Mouse (Mus musculus) megakaryocyte, embryonic 14.5 days (primary cell): ENCODE data around the gene Gsk3a. TPM values are rescaled to one million over a fixed set of nuclear protein-coding genes. Genes with fewer than 3 reads are reported as not detected.
A peak's percentile ranks its signal among the peaks of the same experiment; 100 is the strongest.

Experiments
- H3K27me3 ChIP-seq: replicated peaks from 2 replicates; pipeline ENCODE3; 2012; ENCODE audit warnings: inconsistent platforms
- H3K36me3 ChIP-seq: replicated peaks from 2 replicates; pipeline ENCODE3; 2012; ENCODE audit warnings: low read length, inconsistent platforms, mixed read lengths
- H3K4me1 ChIP-seq: 2 replicates; pipeline ENCODE4 v1.6.1; 2012; ENCODE audit warnings: inconsistent platforms
- H3K4me3 ChIP-seq: replicated peaks from 2 replicates; pipeline ENCODE3; 2012; ENCODE audit warnings: moderate library complexity, mild to moderate bottlenecking, inconsistent platforms
- H3K9me3 ChIP-seq: 2 replicates; pipeline ENCODE4 v1.6.1; 2012; ENCODE audit warnings: inconsistent platforms
- FLI1 ChIP-seq: IDR thresholded peaks from 2 replicates; pipeline ENCODE4 v1.6.1; 2012; ENCODE audit warnings: low read length, inconsistent platforms, mixed read lengths
- GATA1 ChIP-seq: IDR thresholded peaks from 3 replicates; pipeline ENCODE4 v1.6.1; 2012; ENCODE audit warnings: mixed read lengths, low read length, inconsistent platforms, borderline replicate concordance
- polyA plus RNA-seq: library from polyadenylated mRNA; stranded (reverse); fragments of >175 nt; gene quantifications from 2 replicates; pipeline ENCODE4 v1.2.3, GENCODE M21; 2012; ENCODE audit warnings: low replicate concordance; ENCODE audit not compliant: insufficient read depth

Gene Gsk3a
- polyA plus RNA-seq, 1 experiment, result 120 TPM

DNA sequence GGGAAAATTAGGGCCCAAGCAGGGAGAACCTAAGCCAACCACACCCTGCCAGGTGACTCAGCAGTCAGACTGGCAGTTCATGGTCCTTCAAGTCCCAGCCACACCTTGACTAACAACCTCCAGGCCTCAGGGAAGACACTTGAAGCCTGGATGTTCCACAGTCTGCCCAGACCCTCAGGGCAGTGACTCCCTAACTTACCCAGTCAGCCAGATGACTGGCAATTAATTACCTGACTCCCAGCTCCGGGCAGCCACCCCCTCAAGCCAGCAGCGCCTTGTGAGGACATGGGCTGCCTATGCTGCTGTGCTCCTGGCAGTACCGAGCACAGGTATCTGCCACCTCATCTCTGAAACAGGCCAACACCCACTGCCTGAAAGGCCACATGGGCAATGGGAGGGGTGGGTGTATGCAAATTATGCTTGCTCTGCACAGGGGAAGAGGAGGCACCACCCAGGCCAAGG lies 28.5 kb downstream of the Gsk3a start:
- Histone ChIP-seq H3K4me3 (no peak overlapping the region), H3K4me1 (peaks cover 54% of the 10 kb centered on the region), H3K9me3 (no peaks in the 10 kb centered on the region), H3K36me3 (peaks cover 91% of the 10 kb centered on the region), H3K27me3 (peaks cover 1% of the 10 kb centered on the region)
- TF ChIP-seq GATA1 (no peak), FLI1 (no peak)

DNA sequence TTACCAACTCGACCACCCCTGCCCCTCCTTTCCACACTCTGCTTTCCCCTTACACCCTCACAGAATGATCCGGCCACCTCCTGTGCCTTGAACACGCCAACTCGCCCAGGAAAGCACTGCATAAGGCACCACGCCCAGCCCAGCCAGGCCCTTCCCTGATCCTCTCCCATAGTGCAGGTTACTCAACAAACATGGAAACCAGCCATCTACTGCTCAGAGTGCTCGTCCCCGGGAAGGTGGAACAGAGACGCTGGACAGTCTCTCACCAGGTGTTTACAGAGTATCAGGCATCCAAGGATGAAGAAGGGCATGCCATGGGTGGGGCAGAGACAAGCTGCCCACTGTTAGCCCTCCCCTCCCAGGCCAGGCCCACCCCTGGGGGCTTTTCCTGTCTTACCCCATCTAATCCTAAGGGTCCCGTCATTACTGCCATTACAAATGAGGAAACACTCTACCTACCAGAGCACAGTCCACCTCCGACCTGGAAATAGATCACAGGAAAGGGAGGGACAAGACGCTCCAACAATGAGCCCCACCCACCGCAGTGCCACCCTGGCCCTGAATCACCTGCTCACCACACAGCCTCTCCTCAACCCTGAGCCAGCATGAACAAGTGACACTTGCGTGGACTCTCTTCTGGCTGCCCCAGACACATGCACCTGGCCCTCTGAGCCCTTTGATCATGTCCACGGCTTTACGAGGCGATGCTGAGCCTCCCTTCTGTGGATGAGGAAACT lies 31.4 kb downstream of the Gsk3a start:
- peak overlapping the region; percentile 38 for H3K4me3 ChIP-seq
- no peak for TF ChIP-seq FLI1
- no peak for TF ChIP-seq GATA1
- H3K27me3 ChIP-seq, result peaks cover 1% of the 10 kb centered on the region
- no peaks in the 10 kb centered on the region for H3K9me3 ChIP-seq
- peaks cover 99% of the 10 kb centered on the region for H3K36me3 ChIP-seq
- H3K4me1 ChIP-seq, result peaks cover 39% of the 10 kb centered on the region

DNA sequence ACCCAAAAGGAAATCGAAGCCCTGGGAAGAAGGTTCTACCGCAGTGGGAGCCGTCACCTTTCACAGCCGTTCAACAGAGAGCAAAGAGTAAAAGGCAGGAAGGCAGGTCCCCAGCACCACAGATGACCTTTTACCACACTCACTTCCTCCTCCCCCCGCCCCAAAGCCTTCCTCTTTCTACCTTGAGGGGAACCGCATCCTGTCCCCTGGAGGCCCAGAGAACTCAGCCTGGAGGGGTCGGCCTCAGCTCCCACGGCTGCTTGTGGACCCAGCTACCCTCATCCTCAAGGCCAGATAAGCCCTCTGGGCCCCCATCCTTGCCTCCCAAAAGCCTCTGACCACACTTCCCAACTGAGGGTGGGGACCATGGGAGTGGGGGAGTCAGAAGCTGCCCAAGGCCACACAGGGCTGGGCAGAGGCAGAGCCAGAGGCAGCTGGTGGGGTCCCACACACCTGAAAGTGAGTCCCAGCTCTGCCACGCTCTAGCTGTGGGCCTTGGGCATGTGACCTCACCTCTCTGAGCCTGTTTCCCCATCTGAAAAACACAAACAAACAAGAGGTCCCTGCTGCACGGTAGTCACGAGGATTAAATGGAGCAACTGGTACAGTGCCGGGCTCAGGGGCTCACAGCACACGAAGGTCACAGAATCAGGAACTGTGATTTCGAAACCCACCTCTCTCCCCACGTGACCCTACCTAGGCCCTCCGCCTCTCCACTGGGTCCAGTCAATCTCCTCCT lies 32.1 kb downstream of the Gsk3a start:
- Histone ChIP-seq H3K36me3 (peaks cover 97% of the 10 kb centered on the region), H3K4me1 (peaks cover 39% of the 10 kb centered on the region)

DNA sequence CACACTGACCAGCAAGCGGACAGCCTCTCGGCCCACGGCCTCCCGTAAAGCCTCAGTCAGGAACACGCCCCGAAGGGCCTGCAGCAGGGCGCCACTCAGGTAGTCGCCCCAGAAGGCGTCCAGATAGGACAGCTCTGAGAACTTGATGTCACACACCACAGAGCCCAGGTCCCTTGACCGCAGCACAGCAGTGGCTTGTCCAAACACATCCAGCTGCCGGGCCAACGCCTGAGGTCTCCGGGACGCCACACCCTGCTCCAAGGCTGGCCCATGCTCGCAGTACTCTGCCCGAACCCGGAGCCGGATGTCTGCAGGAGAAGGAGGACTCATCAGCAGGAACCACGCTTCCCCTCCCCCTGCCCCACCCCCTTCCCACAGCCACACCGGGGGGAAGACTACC lies 34.0 kb downstream of the Gsk3a start:
- peaks cover 78% of the 10 kb centered on the region for H3K36me3 ChIP-seq
- H3K4me3 ChIP-seq, result no peak overlapping the region
- TF ChIP-seq FLI1 (no peak), GATA1 (no peak)
- H3K4me1 ChIP-seq, result peaks cover 32% of the 10 kb centered on the region
- no peaks in the 10 kb centered on the region for H3K27me3 ChIP-seq
- H3K9me3 ChIP-seq, result no peaks in the 10 kb centered on the region

More for the DNA sequence above, 32.1 kb downstream of the Gsk3a start:
- peak overlapping the region; percentile 20 for H3K4me3 ChIP-seq
- H3K9me3 ChIP-seq, result no peaks in the 10 kb centered on the region
- no peaks in the 10 kb centered on the region for H3K27me3 ChIP-seq
- TF ChIP-seq GATA1, result no peak
- TF ChIP-seq FLI1, result no peak

DNA sequence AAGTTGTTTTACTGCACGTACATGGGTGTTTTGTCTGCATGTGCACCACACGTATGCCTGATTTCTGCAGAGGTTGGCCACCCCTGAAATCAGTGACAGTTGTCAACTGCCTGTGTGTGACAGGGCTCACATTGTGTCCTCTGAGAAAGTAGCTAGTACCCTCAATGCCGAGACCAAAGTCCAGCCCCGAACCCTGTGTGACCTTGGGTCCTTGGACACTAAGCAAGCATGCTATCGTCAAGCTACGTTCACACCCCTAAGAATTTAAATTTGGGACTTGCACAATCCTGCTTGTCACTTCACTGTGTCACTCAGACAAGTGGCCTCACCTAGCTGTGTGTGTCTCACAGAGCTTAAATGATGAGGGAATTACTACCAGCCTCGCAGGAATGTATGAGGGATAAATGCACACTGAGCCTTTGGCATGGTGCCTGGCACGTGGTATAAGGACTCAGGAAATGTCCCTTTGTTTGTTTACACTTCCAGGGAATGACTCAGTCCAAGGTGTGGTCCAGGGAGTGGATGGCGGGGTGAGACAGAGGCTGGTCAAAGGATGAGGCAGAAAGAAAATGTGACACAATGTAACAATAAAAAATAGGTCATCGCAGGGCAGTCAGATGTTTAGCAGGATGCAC lies 40.1 kb downstream of the Gsk3a start:
- no peak overlapping the region for H3K4me3 ChIP-seq
- H3K9me3 ChIP-seq, result no peaks in the 10 kb centered on the region
- peaks cover 12% of the 10 kb centered on the region for H3K4me1 ChIP-seq
- peaks cover 17% of the 10 kb centered on the region for H3K36me3 ChIP-seq
- no peak for TF ChIP-seq GATA1
- no peak for TF ChIP-seq FLI1
- peaks cover 17% of the 10 kb centered on the region for H3K27me3 ChIP-seq

DNA sequence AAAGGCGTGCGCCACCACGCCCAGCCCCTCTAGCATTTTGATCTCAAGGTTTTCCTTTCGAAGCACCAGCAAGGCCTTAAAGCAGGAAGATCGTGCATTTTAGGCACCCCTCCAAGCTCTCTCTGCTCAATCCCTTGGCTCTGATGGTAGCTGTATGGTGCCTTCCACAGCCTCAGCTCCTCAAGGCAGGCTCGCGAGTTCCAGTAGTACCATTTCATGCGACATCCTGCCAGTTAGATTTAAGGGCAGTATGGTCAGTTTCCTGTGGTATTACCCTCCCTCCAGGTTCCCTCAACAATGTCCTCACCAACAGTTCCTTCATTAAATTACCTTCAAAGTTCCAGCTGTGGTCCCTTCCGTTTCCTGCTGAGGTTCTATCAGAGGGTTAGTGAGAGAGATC lies 41.5 kb downstream of the Gsk3a start:
- Histone ChIP-seq H3K9me3 (no peaks in the 10 kb centered on the region), H3K36me3 (peaks cover 4% of the 10 kb centered on the region), H3K4me3 (no peak overlapping the region), H3K4me1 (peaks cover 12% of the 10 kb centered on the region), H3K27me3 (peaks cover 17% of the 10 kb centered on the region)
- no peak for TF ChIP-seq GATA1
- no peak for TF ChIP-seq FLI1

DNA sequence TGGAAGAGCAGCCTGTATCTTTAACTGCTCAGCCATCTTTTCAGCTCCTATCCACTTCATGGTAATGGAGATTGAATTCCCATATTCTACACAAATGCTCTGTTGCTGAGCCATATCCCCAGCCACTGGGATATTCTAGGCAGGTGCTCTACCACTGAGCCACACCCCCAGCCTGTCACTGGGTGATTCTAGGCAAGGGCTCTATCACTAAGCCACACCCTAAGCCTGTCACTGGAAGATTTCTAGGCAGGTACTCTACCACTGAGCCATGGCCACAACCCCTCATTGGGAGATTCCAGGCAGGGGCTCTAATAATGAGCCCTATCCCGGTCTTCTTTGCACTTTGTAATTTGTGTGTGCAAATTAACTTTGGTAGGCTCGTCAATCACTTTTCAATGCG lies 42.5 kb downstream of the Gsk3a start:
- TF ChIP-seq FLI1 (no peak), GATA1 (no peak)
- Histone ChIP-seq H3K4me3 (no peak overlapping the region), H3K27me3 (peaks cover 20% of the 10 kb centered on the region), H3K36me3 (no peaks in the 10 kb centered on the region), H3K4me1 (peaks cover 12% of the 10 kb centered on the region), H3K9me3 (no peaks in the 10 kb centered on the region)

DNA sequence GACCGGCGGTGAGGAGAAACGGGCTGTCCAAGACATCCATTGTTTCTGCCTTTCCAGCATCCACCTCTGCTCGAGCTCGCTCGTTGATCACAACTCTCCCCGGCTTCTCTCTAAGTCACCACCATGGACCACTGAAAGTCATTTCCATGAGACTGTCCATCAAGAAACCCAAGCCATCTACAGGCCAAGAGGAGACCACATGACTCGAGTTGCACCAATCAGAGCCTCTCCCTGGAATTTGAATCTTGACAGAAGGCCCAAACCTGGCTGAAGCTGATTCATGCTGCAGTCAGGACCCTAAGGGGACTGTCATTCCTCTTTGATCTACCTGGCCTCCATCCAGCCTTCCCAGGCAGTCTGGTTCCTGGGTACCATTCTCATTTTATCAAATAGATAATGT lies 45.5 kb downstream of the Gsk3a start:
- H3K36me3 ChIP-seq, result no peaks in the 10 kb centered on the region
- peaks cover 19% of the 10 kb centered on the region for H3K4me1 ChIP-seq
- H3K27me3 ChIP-seq, result peaks cover 18% of the 10 kb centered on the region
- no peaks in the 10 kb centered on the region for H3K9me3 ChIP-seq
- H3K4me3 ChIP-seq, result no peak overlapping the region
- TF ChIP-seq FLI1 (no peak), GATA1 (no peak)

DNA sequence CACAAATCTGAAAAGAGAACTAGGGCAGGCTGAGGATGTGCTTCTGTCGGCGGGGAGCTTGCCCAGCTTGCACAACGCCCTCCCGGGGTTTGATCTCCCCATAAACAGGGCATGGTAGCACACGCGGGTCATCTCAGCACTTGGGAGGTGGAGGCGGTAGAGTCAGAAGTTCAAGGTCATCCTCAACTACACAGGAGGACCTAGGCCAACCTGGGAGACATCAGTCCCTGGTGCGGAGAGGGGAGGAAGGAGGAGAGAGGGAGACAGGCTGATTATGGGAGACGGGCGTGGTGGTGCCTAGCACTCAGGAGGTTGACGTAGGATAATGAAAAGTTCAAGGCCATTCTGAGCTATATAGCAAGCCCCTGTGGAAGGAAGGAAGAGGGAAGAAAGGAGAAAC lies 46.8 kb downstream of the Gsk3a start:
- Histone ChIP-seq H3K27me3 (peaks cover 11% of the 10 kb centered on the region), H3K4me3 (no peak overlapping the region), H3K4me1 (peaks cover 12% of the 10 kb centered on the region), H3K9me3 (no peaks in the 10 kb centered on the region), H3K36me3 (no peaks in the 10 kb centered on the region)
- TF ChIP-seq FLI1, result no peak
- no peak for TF ChIP-seq GATA1
